Mouse (Mus musculus) bone marrow macrophage, adult 2 months (primary cell): Measurements from ENCODE around the gene Tceanc. TPM values are rescaled to one million over a fixed set of nuclear protein-coding genes. Genes with fewer than 3 reads are reported as not detected.
"Not testable (repeated sequence)": the region's sequence is repeated elsewhere in the genome, so short reads cannot be mapped to it uniquely, and the experiment has no call there.

Source experiments
- H3K27ac ChIP-seq: 2 replicates; pipeline ENCODE4 v1.5.1; 2012; ENCODE audit warnings: low read depth, low read length; ENCODE audit not compliant: insufficient read depth
- H3K4me1 ChIP-seq: 2 replicates; pipeline ENCODE4 v1.6.1; 2012; ENCODE audit warnings: low read length; ENCODE audit not compliant: control insufficient read depth, insufficient read depth
- H3K4me3 ChIP-seq: 2 replicates; pipeline ENCODE4 v1.5.1; 2012; ENCODE audit warnings: mild to moderate bottlenecking, low read length, moderate library complexity; ENCODE audit not compliant: insufficient read depth
- CTCF ChIP-seq: IDR thresholded peaks from 2 replicates; pipeline ENCODE4 v1.5.1; 2012; ENCODE audit warnings: low read depth, mild to moderate bottlenecking, low read length, moderate library complexity
- POLR2A ChIP-seq: IDR thresholded peaks from 2 replicates; pipeline ENCODE4 v1.6.1; 2012; ENCODE audit warnings: mild to moderate bottlenecking, low read depth, low read length, borderline replicate concordance
- polyA plus RNA-seq: library from polyadenylated mRNA; stranded (reverse); fragments of >200 nt; gene quantifications from 2 replicates; pipeline ENCODE4 v1.2.4, GENCODE M21; 2012; ENCODE audit not compliant: missing spikeins, insufficient read depth, insufficient read length

Tceanc gene
- polyA plus RNA-seq, 1 experiment = 2.6 TPM

GRCm38 (mm10) chrX:166525637-166526315 is 7.4 kb upstream of the Tceanc start:
- Histone ChIP-seq H3K4me1 (no peaks in the 10 kb centered on the region), H3K4me3 (no peak overlapping the region), H3K27ac (no peak overlapping the region)
- TF ChIP-seq POLR2A (no peak), CTCF (no peak)

DNA sequence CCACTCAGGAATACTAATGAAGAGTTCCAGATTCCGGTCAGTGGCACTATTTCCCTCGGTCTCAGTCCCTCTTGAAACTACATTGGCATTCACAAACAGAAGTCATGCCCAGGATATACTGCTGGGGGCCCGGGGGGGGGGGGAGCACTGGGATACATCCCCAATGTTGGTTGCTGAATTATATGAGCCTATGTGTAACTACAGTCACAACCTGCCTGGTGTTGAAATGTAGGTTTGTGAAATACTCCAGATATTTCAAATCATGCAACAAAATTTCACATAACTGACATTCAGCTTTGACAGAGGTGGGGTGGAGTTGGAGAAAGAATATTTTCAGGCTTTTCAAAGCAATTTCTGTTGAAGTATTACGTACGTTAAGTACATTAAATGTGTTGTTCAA is 2.4 kb upstream of the Tceanc start:
- no peak overlapping the region for H3K27ac ChIP-seq
- H3K4me1 ChIP-seq = no peaks in the 10 kb centered on the region
- TF ChIP-seq CTCF (no peak), POLR2A (no peak)
- no peak overlapping the region for H3K4me3 ChIP-seq

- Histone ChIP-seq H3K4me3 (no peak overlapping the region), H3K4me1 (no peaks in the 10 kb centered on the region), H3K27ac (no peak overlapping the region)
- TF ChIP-seq CTCF = no peak
Observed at GRCm38 (mm10) chrX:166516631-166517030, 1.7 kb downstream of the Tceanc start.

DNA sequence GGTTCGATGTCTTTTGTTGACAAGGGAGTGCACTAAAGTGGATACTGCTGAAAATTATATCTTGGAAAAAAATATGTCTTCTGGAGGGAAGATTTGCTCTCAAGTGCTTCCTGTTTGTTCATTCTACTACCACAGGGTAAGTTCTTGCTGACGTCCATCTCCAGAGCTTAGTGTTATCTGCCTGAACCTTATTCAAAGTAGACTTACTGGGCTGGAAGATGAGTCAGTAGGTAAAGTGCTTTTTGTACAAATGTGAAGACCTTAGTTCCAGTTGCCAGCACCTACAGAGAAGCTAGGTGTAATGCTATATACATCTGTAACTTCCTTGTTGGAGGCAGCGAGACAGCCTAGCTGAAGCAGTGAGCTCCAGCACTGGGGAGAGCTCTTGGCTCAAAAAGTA is 2.4 kb downstream of the Tceanc start:
- Histone ChIP-seq H3K4me3 (no peak overlapping the region), H3K4me1 (peaks cover 2% of the 10 kb centered on the region; the same call in 1 of the 2 replicates), H3K27ac (no peak overlapping the region)
- TF ChIP-seq CTCF (no peak), POLR2A (no peak)

- H3K27ac ChIP-seq, H3K4me1 ChIP-seq, H3K4me3 ChIP-seq: not testable (repeated sequence)
Observed at GRCm38 (mm10) chrX:166514035-166514434, 4.3 kb downstream of the Tceanc start.

- H3K4me1 ChIP-seq = peaks cover 6% of the 10 kb centered on the region; the same call in 1 of the 2 replicates
- no peak for TF ChIP-seq POLR2A
- TF ChIP-seq CTCF = no peak
- H3K4me3 ChIP-seq = no peak overlapping the region
- H3K27ac ChIP-seq = no peak overlapping the region
Observed at GRCm38 (mm10) chrX:166512071-166512470, 6.3 kb downstream of the Tceanc start.

DNA sequence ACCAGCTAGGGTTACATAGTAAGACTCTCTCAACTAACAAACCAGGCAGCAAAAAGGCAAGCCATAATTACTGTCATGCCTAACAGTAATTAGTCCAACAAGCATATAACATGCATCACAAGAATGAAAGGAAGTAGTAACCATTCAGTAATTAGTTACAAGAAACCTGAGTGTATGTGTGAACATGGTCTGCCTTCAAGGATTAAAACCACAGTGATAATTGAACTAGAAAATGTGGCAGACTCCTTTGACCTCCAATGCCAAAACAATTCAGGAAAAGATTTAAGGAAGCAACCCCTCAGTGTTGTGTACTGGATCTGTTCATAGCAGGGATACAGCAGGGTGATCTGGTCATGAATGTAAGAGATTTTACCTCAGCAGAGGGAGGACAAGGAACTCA is 7.3 kb downstream of the Tceanc start:
- Histone ChIP-seq H3K4me3 (no peak overlapping the region), H3K27ac (no peak overlapping the region), H3K4me1 (peaks cover 6% of the 10 kb centered on the region; the same call in 1 of the 2 replicates)
- no peak for TF ChIP-seq POLR2A
- TF ChIP-seq CTCF = no peak

DNA sequence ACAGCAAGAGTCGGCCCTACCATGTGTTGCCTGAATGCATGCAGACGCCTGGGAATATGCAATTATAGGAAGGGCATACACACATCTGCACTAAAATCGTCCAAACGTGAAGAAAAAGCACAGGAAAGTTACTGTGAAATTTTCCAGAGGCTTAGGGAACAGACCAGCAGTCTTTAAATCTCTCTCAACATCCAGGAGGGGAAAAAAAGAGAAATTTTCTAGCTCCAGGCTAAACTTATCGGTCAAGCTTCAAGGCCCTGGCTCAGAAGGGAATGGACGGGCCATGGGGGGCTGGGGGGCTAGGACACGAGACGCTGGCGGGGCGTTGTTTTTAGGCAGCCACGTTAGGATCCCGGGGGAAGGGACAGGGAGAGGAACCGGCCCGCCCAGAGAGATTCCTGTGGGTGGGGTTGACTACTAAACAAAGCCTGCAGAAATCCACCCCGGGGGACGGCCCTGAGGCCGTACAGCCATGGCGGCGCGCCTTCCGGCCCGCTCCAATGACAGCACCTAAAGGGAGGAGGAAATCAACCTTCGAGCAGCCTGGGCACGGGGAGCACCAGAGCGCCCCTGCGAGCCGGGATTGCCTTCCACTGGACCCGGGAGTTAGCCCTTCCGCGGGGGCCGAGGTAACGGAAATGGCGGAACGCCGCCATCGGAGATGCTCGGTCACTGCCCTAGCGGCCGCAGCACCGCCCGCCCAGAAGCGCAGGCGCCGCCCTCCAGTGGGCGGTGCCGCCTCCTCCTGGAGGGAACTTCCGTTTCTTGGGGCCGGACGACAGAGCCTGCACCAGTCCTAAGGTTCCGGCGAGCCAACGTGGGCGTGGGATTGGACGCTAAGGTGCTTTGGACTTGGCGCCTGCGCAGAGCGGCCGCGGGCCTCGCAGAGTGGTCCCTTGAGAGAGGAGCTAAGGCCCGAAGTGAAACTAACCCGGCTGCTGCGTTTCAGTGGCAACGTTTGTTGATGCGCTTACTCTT is 8.3 kb downstream of the Tceanc start:
- Histone ChIP-seq H3K4me3 (peak overlapping the region; percentile 81), H3K27ac (peak overlapping the region; percentile 95), H3K4me1 (peaks cover 6% of the 10 kb centered on the region; the same call in 1 of the 2 replicates)
- TF ChIP-seq POLR2A (peak; percentile 16; the same call in 1 of the 2 replicates), CTCF (no peak)

GRCm38 (mm10) chrX:166504421-166504820 is 13.9 kb downstream of the Tceanc start:
- TF ChIP-seq CTCF (no peak), POLR2A (no peak)
- no peak overlapping the region for H3K27ac ChIP-seq
- no peak overlapping the region for H3K4me3 ChIP-seq
- H3K4me1 ChIP-seq = peaks cover 9% of the 10 kb centered on the region
